Mouse (Mus musculus) mature B cell (primary cell): ENCODE data around the gene Nrgn.

Source experiments
- in situ Hi-C: fragments of 300-500 bp; cut with MboI; formaldehyde crosslinking; loops from 2 replicates; pipeline ENCODE4 v1.14.3; 2019

The Nrgn gene

GRCm38 (mm10) chr9:37530031-37530887, 22.4 kb downstream of the Nrgn start:
- in situ Hi-C loops = no loop called here

- in situ Hi-C loops = no loop called here
These were observed 24.3 kb downstream of the Nrgn start for GRCm38 (mm10) chr9:37528225-37528970.

- in situ Hi-C loops = no loop called here
These were observed 25.1 kb downstream of the Nrgn start, which contains the start of gene Esam for GRCm38 (mm10) chr9:37527396-37528224. TSS of gene Esam (plus strand) at chr9:37528078.

GRCm38 (mm10) chr9:37526443-37527395, 26.0 kb downstream of the Nrgn start:
- in situ Hi-C loops = no loop called here

GRCm38 (mm10) chr9:37525461-37525860, 27.2 kb downstream of the Nrgn start:
- in situ Hi-C loops = no loop called here

GRCm38 (mm10) chr9:37519995-37520394, 32.7 kb downstream of the Nrgn start:
- in situ Hi-C loops = no loop called here

- in situ Hi-C loops = no loop called here
These were observed 33.7 kb downstream of the Nrgn start for GRCm38 (mm10) chr9:37518991-37519390.

GRCm38 (mm10) chr9:37517467-37517866, 35.2 kb downstream of the Nrgn start:
- in situ Hi-C loops = no loop called here

GRCm38 (mm10) chr9:37514456-37514855, 38.2 kb downstream of the Nrgn start:
- in situ Hi-C loops = no loop called here

GRCm38 (mm10) chr9:37512097-37512496, 40.6 kb downstream of the Nrgn start:
- in situ Hi-C loops = no loop called here

GRCm38 (mm10) chr9:37506023-37506422, 46.7 kb downstream of the Nrgn start:
- in situ Hi-C loops = no loop called here

GRCm38 (mm10) chr9:37504348-37504747, 48.4 kb downstream of the Nrgn start:
- in situ Hi-C loops = no loop called here

- in situ Hi-C loops = no loop called here
These were observed 51.5 kb downstream of the Nrgn start for GRCm38 (mm10) chr9:37501170-37501569.

- in situ Hi-C loops = no loop called here
These were observed 52.5 kb downstream of the Nrgn start for GRCm38 (mm10) chr9:37500201-37500600.

GRCm38 (mm10) chr9:37496325-37496724, 56.4 kb downstream of the Nrgn start:
- in situ Hi-C loops = no loop called here

GRCm38 (mm10) chr9:37495761-37496160, 56.9 kb downstream of the Nrgn start:
- in situ Hi-C loops = no loop called here
